Mouse (Mus musculus) left cerebral cortex, adult 8-10 months (tissue): Measurements from ENCODE around the gene Abcc3. TPM values are rescaled to one million over a fixed set of nuclear protein-coding genes. Genes with fewer than 3 reads are reported as not detected.

Experiments
- total RNA-seq, 4 experiments: library from RNA; stranded (reverse); gene quantifications; 2 replicates each; pipeline ENCODE4 v1.2.4; 2022

Gene Abcc3
- total RNA-seq, 4 experiments from 2014 or later, result 2.4 to 8.0 (median 3.4) TPM

Other genes starting within 250 kb of the Abcc3 start
- 10 to 100 TPM; 38.2 to 48.1 (median 42.3) TPM for gene Tob1, start 181.5 kb downstream of the Abcc3 start, total RNA-seq
- 1 to 10 TPM; 2.1 to 3.0 (median 2.5) TPM for gene Wfikkn2, start 147.0 kb downstream of the Abcc3 start, total RNA-seq
- gene Gm21885, start 111.1 kb downstream of the Abcc3 start, total RNA-seq, result not detected
- gene Luc7l3, start 71.0 kb downstream of the Abcc3 start, total RNA-seq, result 100 to 1,000 TPM in 2 of 4 experiments, 10 to 100 TPM in 2; 83.7 to 111 (median 97.4) TPM
- gene Ankrd40, start 65.0 kb downstream of the Abcc3 start, total RNA-seq, result 100 to 1,000 TPM; 136 to 147 (median 145) TPM
- 10 to 100 TPM; 58.2 to 71.7 (median 64.6) TPM for gene Cacna1g, start 81.2 kb upstream of the Abcc3 start, total RNA-seq
- 1 to 10 TPM in 1 of 4 experiments, under 1 TPM in 1, not detected in 2; 0.35 to 1.4 TPM for gene Spata20, start 93.2 kb upstream of the Abcc3 start, total RNA-seq
- 1 to 10 TPM; 1.1 to 3.7 (median 2.6) TPM for gene Epn3, start 107.0 kb upstream of the Abcc3 start, total RNA-seq
- 1 to 10 TPM; 3.6 to 7.2 (median 5.6) TPM for gene Mycbpap, start 128.7 kb upstream of the Abcc3 start, total RNA-seq
- 10 to 100 TPM; 13.8 to 19.5 (median 16.1) TPM for gene Rsad1, start 156.3 kb upstream of the Abcc3 start, total RNA-seq
- gene Chad, start 172.1 kb upstream of the Abcc3 start, total RNA-seq, result under 1 TPM in 1 of 4 experiments, not detected in 3; 0.44 TPM
- 10 to 100 TPM; 16.8 to 19.7 (median 18.8) TPM for gene Acsf2, start 208.9 kb upstream of the Abcc3 start, total RNA-seq
- gene Lrrc59, start 236.8 kb upstream of the Abcc3 start, total RNA-seq, result 10 to 100 TPM; 84.0 to 91.2 (median 86.3) TPM